Mouse (Mus musculus): ENCODE results near the gene Eci1.

Eci1 gene

DNA sequence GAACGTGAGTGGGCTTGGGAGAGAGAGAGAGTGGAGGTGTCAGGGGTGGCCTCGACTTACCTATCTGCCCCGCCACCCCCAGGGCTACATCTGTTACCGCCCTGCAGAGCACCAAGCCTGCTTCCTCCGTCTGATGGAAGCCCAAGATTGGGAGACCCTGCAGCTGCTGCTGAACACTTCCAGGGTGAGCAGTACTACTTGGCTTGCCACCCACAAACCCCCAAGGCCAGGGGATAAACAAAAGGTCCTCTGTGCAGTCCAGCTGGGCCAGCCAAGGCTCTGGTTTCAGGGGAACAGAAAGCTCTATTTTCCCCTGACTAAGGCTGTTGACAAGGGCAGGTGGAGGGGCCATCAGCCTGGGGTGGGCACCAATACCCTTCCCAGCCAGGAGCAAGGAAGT lies 48.1 kb downstream of the Eci1 start:
- no peak for DNase-seq

- DNase-seq, result no peak
These were observed 49.1 kb downstream of the Eci1 start for GRCm38 (mm10) chr17:24475586-24475985.

GRCm38 (mm10) chr17:24476022-24476776 lies 49.8 kb downstream of the Eci1 start:
- no peak for DNase-seq

GRCm38 (mm10) chr17:24477053-24477984 lies 50.9 kb downstream of the Eci1 start:
- DNase-seq, result no peak

DNA sequence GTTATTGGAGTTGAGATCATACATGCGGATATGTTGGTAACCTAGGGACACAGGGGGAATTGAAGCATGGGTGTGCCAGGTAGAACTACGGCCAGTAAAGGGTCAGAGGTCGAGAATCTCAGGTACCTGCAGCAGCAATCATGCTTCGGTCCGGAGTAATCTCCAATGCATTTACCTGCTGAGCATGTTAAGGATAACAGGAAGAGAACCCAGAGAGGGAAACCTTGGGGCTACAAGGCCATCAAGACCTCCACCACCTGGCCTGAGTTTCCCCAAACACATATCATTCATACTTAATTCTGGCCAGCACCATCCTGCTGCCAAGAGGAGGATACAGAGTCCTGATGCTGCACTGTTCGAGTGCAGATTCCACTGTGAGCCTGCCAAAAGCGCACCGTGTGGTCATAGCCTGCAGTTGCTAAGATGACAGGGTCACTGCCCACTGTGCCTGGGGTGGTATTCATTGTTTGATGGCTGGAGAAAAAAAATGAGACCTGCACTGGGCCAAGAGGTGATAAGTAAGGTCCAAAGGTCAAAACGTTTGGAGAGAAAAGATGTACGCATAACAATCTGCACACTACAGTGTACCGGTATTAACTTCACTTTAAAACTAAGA lies 51.7 kb downstream of the Eci1 start:
- DNase-seq, result no peak

DNA sequence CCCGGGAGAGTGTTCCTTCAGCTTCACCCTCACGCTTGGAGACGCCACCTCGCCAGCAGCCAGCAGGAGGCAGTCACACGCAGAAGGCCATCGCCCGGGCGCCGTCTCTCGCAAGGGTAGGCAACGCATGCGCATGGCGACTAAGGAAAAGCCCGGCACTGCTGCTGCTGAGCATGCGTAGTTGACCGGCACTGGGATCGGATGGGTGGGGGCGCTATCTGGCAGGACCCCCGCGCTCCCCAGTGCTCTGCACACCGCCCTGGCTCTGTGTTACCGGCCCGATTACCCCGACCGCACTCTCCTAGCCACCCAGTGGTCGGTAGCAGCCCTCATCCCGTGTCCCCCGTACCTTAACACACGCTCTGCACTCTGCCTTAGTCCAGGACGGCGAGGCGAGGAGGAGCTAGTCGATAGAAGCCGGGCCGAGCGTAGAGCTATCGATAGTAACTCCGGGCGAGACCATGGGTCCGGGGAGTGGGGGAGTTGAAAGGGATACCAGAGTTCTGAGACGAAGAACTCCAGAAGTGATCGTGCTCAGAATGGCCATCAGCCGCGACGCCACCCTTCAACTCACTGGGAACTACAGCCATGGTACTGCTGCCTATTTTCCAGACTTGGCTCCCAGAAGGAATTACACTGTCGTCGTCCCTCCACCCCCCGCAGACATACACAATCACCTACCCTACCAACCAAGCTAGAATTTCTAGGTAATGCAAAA lies 52.4 kb downstream of the Eci1 start, which contains the start of gene Mlst8:
Mlst8 (minus strand) TSS at position 416 of the 718 bp plus-strand sequence.
- peak; percentile 98 for DNase-seq

GRCm38 (mm10) chr17:24479431-24479830 lies 53.0 kb downstream of the Eci1 start:
- no peak for DNase-seq

GRCm38 (mm10) chr17:24480201-24480826 lies 53.9 kb downstream of the Eci1 start:
- no peak for DNase-seq

DNA sequence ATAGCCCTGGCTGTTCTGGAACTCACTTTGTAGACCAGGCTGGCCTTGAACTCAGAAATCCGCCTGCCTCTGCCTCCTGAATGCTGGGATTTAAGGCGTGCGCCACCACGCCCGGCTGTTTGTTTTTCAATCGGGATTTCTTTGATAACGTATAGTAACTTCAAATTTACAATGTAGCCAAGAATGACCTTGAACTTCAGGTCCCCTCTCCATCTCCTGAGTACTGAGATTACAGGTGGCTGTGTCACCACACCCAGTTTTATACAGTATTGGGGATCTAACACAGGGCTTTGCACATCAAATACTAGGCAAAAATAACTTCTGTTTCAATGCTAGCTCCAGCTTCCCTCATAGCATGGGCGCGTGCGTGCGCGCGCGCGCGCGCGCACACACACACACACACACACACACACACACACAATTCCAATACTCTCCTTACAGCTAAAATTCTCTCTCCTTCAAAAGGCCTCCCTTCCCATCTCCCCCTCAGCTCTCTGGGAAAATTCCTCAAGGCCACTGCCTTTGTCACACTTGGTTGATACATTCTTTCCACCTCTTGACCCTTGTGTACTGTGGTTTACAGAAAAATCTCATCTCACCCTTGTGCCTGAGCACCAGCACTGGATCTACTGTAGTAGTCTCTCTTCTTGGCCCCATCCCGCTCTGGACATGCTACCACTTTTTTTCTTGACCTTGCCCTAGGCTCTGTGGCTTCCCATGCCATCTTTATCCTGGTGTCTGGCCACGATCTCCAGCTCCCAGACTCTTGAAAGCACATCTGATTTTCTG lies 54.8 kb downstream of the Eci1 start:
- no peak for DNase-seq

- DNase-seq, result no peak
These were observed 57.1 kb downstream of the Eci1 start for GRCm38 (mm10) chr17:24483495-24483894.

DNA sequence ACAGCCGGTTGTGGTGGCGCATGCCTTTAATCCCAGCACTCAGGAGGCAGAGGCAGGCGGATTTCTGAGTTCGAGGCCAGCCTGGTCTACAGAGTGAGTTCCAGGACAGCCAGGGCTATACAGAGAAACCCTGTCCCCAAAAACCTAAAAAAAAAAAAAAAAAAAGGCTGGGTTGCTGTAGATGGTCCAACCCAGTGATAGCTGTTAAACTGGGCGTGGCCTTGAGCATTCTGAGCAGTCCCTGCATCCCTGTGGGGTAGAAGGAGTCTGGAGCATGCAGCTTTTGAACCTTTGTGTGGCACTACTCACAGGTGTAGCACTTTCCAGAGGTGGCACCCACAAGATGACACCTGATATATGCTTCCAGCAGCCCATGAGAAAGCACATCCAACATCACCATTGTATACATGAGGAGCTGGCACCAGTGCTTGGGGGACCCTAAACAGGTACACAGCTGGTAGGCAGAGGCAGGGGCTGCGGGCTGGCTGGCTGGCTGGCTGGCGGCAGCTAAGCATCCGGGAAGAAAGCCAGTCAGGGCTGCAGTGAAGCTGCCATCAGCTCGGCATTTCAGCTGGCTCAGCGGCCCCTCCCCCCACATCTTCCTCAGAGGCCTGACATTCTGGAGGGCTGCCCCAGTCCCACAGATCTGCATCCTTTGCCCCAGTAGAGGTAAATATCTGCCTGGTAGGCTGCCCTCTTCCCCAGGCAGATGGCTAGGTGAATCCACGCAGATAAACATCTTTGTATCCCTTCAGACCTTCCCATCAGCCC lies 58.8 kb downstream of the Eci1 start:
- DNase-seq, result peak; percentile 32

DNA sequence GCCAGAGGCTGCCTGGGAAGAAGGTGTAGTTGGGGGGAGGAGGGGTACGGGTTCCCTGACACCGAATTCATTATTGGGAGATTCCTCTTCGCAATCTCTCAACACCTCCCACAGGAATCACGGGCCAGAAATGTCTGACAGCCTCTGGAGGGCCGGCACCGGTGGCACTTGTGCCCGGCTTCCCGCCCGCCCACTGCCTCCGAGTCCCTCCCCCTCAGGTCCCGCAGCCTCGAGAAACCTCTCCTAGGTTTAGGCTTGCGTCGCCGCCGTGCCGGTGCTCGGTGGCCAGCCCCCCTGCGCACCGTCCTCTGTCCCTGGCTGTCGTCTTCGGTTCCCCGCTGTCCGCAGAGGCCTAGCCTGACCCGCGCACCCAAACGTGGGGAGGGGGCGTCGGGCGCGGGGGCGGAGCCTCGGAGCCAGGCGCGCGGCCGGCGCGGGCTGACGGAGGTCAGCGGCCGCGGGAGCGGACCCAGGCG lies 61.8 kb downstream of the Eci1 start, which contains the start of gene Caskin1:
Caskin1 (plus strand) TSS at position 416 of the 476 bp plus-strand sequence.
- DNase-seq, result no peak

GRCm38 (mm10) chr17:24488662-24489264 lies 62.3 kb downstream of the Eci1 start:
- DNase-seq, result no peak

Data from thymus, postnatal 25 days (tissue).